Mouse (Mus musculus): ENCODE results near the gene Cd93. TPM values are rescaled to one million over a fixed set of nuclear protein-coding genes. Genes with fewer than 3 reads are reported as not detected.

The Cd93 gene
- polyA plus RNA-seq, 1 experiment, result 7.5 TPM

DNA sequence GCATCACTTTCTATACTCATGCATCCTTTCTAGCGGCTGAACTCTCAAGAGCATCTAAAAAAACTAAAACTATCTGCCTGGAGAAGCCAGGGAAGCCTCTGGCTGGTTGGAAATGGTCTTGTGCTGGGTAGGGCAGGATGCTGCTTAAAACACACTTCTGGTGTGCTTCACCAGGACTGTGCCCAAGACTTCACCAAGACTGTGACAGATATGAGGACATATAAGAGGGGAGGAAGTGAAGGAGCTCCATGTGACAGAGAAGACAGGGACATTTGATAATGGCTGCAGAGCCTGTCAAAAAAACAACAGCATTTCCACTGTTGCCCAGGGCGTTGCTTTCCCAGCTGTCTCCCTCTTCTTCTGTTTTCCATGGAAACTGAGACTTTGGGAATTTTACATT, 34.0 kb upstream of the Cd93 start:
- no peak overlapping the region for H3K27ac ChIP-seq (ENCODE audit: insufficient read depth, low read length)
- WGBS, result 90% methylated on average over 2 of the region's 2 CpGs
- no peaks in the 10 kb centered on the region for H3K4me1 ChIP-seq (ENCODE audit: control insufficient read depth, insufficient read depth, insufficient read length)
- no peak for DNase-seq (ENCODE audit: low read depth in 1 of 2, low spot score in 2 of 2)
- no peak overlapping the region for H3K4me3 ChIP-seq (ENCODE audit: extremely low read depth, insufficient read depth, insufficient read length)
- no peaks in the 10 kb centered on the region for H3K36me3 ChIP-seq (ENCODE audit: control insufficient read depth, insufficient read depth, low read length)
- no peaks in the 10 kb centered on the region for H3K27me3 ChIP-seq (ENCODE audit: control insufficient read depth, insufficient read depth, low read length)
- no peak for TF ChIP-seq CTCF (IDR thresholded peaks at IDR 0.05; ENCODE audit: extremely low read depth, insufficient read depth, insufficient read length, insufficient replicate concordance)

DNA sequence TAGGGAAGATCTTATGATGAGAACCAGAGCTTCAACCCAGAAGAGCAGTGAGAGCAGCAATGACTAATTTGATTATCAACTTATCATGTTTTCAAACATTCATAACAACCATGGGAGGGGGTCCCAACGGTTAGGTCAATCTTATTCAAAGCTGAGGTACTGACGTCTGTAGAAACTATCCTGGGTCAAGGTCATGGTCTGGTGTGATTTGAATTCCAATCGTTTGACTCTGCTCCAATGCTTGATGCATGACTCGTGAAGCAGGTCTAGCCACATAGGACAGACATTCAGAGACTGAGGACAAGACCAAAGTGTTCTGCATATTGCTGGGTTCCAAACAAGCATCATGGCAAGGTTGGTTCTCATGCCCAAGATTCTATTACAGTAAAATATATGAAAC, 33.2 kb upstream of the Cd93 start:
- Histone ChIP-seq H3K27me3 (ENCODE audit: control insufficient read depth, insufficient read depth, low read length) (no peaks in the 10 kb centered on the region), H3K4me3 (ENCODE audit: extremely low read depth, insufficient read depth, insufficient read length) (no peak overlapping the region), H3K27ac (ENCODE audit: insufficient read depth, low read length) (no peak overlapping the region), H3K36me3 (ENCODE audit: control insufficient read depth, insufficient read depth, low read length) (no peaks in the 10 kb centered on the region), H3K4me1 (ENCODE audit: control insufficient read depth, insufficient read depth, insufficient read length) (no peaks in the 10 kb centered on the region)
- WGBS, result 87% methylated on average over 4 of the region's 4 CpGs
- TF ChIP-seq CTCF (IDR thresholded peaks at IDR 0.05; ENCODE audit: extremely low read depth, insufficient read depth, insufficient read length, insufficient replicate concordance), result no peak
- no peak for TF ChIP-seq POLR2A (IDR thresholded peaks at IDR 0.05; ENCODE audit: low read depth, low read length)
- DNase-seq (ENCODE audit: low read depth in 1 of 2, low spot score in 2 of 2), result no peak

DNA sequence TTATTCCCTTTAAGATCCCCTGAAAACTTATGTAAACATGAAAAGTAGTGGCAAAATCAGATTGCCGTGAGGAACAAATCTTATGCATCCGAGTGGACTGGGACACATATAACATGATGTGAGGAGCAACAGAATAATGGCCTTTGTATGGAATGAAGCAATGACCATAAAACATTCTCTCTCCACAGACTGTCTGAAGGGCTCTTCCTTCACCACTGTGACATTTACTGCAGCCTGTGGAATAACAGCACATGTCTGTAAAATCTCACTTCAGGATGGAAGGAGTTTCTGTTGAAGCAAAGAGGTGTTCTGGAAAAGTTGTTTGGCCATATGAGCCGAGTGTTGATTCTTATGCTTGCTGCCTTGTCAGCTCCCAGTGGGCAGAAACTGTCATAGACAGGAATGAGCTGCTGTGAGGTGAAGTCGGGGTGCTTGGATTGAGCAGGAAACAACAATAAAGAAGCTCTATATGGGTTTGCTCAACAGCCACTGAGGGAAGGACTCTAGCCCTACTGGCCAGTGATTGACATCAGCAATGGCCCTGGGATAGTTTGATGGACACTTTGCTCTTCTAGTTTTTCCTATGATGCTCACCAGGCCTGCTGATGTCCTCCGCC, 32.6 kb upstream of the Cd93 start:
- 87% methylated on average over 5 of the region's 5 CpGs for WGBS
- Histone ChIP-seq H3K4me1 (ENCODE audit: control insufficient read depth, insufficient read depth, insufficient read length) (no peaks in the 10 kb centered on the region), H3K4me3 (ENCODE audit: extremely low read depth, insufficient read depth, insufficient read length) (no peak overlapping the region), H3K36me3 (ENCODE audit: control insufficient read depth, insufficient read depth, low read length) (no peaks in the 10 kb centered on the region), H3K27ac (ENCODE audit: insufficient read depth, low read length) (no peak overlapping the region), H3K27me3 (ENCODE audit: control insufficient read depth, insufficient read depth, low read length) (no peaks in the 10 kb centered on the region)
- no peak for TF ChIP-seq POLR2A (IDR thresholded peaks at IDR 0.05; ENCODE audit: low read depth, low read length)
- no peak for TF ChIP-seq CTCF (IDR thresholded peaks at IDR 0.05; ENCODE audit: extremely low read depth, insufficient read depth, insufficient read length, insufficient replicate concordance)
- no peak for DNase-seq (ENCODE audit: low read depth in 1 of 2, low spot score in 2 of 2)

DNA sequence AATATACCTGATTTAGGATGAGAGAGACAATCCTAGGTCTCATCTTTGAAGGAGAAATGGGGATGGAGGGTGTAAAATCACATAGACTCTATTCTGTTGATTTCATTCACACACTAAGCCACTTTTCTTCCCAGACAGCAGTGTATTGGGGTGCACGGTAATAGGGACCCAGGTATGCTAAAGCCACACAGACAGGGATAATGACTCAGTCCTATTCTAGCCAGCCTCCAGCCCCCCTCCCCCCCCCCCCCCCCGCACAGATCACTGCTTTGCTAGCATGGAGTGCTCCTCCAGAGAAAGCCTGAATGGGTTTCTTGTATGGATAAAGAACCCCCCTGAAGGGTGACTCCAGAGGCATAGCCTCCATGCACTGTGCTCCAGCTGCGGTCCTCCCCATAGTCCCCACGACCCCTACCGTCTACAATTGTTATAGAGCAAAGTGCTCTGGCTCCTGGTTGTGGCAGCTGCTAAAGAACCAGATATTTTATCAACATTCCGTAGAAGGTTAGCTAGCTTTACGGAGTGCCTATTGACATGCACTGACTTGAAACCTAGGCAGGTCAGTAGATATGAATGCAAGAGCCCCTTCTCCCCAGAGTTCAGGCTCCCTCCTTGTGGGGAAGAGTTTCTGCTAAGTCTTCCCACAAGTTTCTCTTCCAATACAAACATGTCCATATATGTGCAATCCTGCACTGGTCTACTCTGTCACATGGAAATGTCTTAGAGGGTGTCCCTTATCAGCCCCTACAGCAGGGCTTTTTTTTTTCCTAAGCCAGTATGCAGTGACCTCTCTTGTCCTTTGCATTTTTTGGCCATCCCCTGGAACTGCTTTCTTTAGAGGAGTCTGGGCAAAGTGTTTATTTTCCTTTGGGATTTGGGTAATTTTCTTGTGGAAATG, 26.2 kb upstream of the Cd93 start:
- WGBS, result 91% methylated on average over 6 of the region's 7 CpGs
- no peak overlapping the region for H3K4me3 ChIP-seq (ENCODE audit: extremely low read depth, insufficient read depth, insufficient read length)
- no peak for DNase-seq (ENCODE audit: low read depth in 1 of 2, low spot score in 2 of 2)
- H3K36me3 ChIP-seq (ENCODE audit: control insufficient read depth, insufficient read depth, low read length), result no peaks in the 10 kb centered on the region
- no peaks in the 10 kb centered on the region for H3K4me1 ChIP-seq (ENCODE audit: control insufficient read depth, insufficient read depth, insufficient read length)
- no peaks in the 10 kb centered on the region for H3K27me3 ChIP-seq (ENCODE audit: control insufficient read depth, insufficient read depth, low read length)
- TF ChIP-seq CTCF (IDR thresholded peaks at IDR 0.05; ENCODE audit: extremely low read depth, insufficient read depth, insufficient read length, insufficient replicate concordance), result no peak
- no peak for TF ChIP-seq POLR2A (IDR thresholded peaks at IDR 0.05; ENCODE audit: low read depth, low read length)
- H3K27ac ChIP-seq (ENCODE audit: insufficient read depth, low read length), result no peak overlapping the region

DNA sequence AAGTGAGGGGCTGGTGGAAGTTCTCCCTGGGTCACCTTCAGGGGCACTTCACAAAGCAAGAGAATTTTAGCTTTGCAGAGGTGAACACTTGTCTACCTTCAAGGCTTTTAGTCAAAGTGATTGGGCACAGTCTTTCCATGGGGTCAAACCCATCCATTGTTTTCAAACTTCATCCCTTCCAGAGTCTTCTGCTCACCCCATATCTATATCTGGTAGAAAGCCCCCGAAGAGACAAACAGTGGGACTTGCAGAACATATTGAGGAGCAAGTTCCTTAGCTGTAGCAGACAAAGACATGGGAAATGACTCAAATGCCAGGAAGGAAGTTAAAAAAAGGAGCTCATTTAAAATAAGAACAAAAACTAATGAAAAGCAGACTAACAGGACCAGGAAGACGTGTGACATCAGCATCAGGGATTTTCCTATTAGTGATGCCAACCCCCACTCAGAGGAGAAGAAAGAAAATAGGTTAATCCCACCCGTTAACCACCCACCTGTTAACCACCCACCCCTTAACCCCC, 24.6 kb upstream of the Cd93 start:
- no peak for TF ChIP-seq POLR2A (IDR thresholded peaks at IDR 0.05; ENCODE audit: low read depth, low read length)
- Histone ChIP-seq H3K4me1 (ENCODE audit: control insufficient read depth, insufficient read depth, insufficient read length) (no peaks in the 10 kb centered on the region), H3K27me3 (ENCODE audit: control insufficient read depth, insufficient read depth, low read length) (no peaks in the 10 kb centered on the region), H3K36me3 (ENCODE audit: control insufficient read depth, insufficient read depth, low read length) (no peaks in the 10 kb centered on the region), H3K4me3 (ENCODE audit: extremely low read depth, insufficient read depth, insufficient read length) (no peak overlapping the region), H3K27ac (ENCODE audit: insufficient read depth, low read length) (no peak overlapping the region)
- WGBS, result 52% methylated on average over 3 of the region's 3 CpGs
- no peak for DNase-seq (ENCODE audit: low read depth in 1 of 2, low spot score in 2 of 2)

DNA sequence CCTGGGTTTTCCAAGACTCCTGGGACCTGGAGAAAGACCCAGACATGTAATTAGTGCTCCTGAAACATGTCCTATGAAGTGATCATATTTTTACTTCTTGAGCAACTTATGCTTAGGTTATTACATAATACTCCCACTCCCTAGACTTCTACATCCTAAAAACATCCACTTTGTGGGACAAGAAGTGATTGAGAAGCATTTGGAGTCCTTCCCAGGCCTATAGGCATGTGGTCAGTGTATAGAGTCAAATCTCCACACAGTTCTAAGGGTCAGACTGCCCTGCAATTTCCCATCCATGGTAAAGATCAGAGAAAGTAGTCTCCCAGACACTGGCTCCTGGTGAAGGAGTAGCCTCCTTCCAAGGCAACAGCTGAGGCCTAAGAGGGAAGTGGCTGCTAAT, 12.0 kb upstream of the Cd93 start:
- Histone ChIP-seq H3K27ac (ENCODE audit: insufficient read depth, low read length) (no peak overlapping the region), H3K4me3 (ENCODE audit: extremely low read depth, insufficient read depth, insufficient read length) (no peak overlapping the region), H3K4me1 (ENCODE audit: control insufficient read depth, insufficient read depth, insufficient read length) (peaks cover 7% of the 10 kb centered on the region; the same call in 1 of the 2 replicates), H3K27me3 (ENCODE audit: control insufficient read depth, insufficient read depth, low read length) (no peaks in the 10 kb centered on the region), H3K36me3 (ENCODE audit: control insufficient read depth, insufficient read depth, low read length) (no peaks in the 10 kb centered on the region)
- no peak for DNase-seq (ENCODE audit: low read depth in 1 of 2, low spot score in 2 of 2)
- TF ChIP-seq CTCF (IDR thresholded peaks at IDR 0.05; ENCODE audit: extremely low read depth, insufficient read depth, insufficient read length, insufficient replicate concordance) (no peak), POLR2A (IDR thresholded peaks at IDR 0.05; ENCODE audit: low read depth, low read length) (no peak)
